Mouse (Mus musculus) MEL (cell line): ENCODE results near the gene Ripor3. TPM values are rescaled to one million over a fixed set of nuclear protein-coding genes. Genes with fewer than 3 reads are reported as not detected.
A peak's percentile ranks its signal among the peaks of the same experiment; 100 is the strongest.

ENCODE experiments used
- DNase-seq: peaks from one replicate; pipeline ENCODE4 v3.0.0; 2011; ENCODE audit warnings: low read depth, low spot score
- H3K27ac ChIP-seq: 2 replicates; pipeline ENCODE4 v1.5.1; 2012; ENCODE audit warnings: low read depth, mild to moderate bottlenecking, control low read depth, low read length, moderate library complexity; ENCODE audit not compliant: control insufficient read depth
- H3K27me3 ChIP-seq, 2 experiments: fragments of 150-350 bp in 1 of 2; sonication (generic) in 1 of 2; 2 replicates each; pipeline ENCODE4 v1.6.1; 2012; ENCODE audit warnings: low read length in 2 of 2, mild to moderate bottlenecking in 2 of 2, improper control_type of control experiment in 1 of 2, moderate library complexity in 1 of 2; ENCODE audit not compliant: insufficient read depth in 2 of 2, control insufficient read depth in 1 of 2
- H3K36me3 ChIP-seq, 2 experiments: 2 replicates each; pipeline ENCODE4 v1.6.1; 2012 to 2014; ENCODE audit warnings: low read length in 2 of 2, improper control_type of control experiment in 1 of 2, inconsistent platforms in 1 of 2, mild to moderate bottlenecking in 1 of 2; ENCODE audit not compliant: insufficient read depth in 2 of 2, control insufficient read depth in 1 of 2
- H3K4me1 ChIP-seq, 2 experiments: fragments of 150-350 bp in 1 of 2; sonication (generic) in 1 of 2; 2 replicates each; pipeline ENCODE4 v1.6.1; 2012; ENCODE audit warnings: low read length in 2 of 2, improper control_type of control experiment in 1 of 2, mild to moderate bottlenecking in 1 of 2; ENCODE audit not compliant: insufficient read depth in 2 of 2, control insufficient read depth in 1 of 2
- H3K4me3 ChIP-seq, 2 experiments: fragments of 150-350 bp in 1 of 2; sonication (generic) in 1 of 2; 2 replicates each; pipeline ENCODE4 v1.5.1; 2012; ENCODE audit warnings: low read depth in 2 of 2, low read length in 2 of 2, mild to moderate bottlenecking in 2 of 2, moderate library complexity in 2 of 2, control low read depth in 1 of 2, improper control_type of control experiment in 1 of 2; ENCODE audit not compliant: control insufficient read depth in 1 of 2, insufficient read depth in 1 of 2
- H3K79me2 ChIP-seq: 2 replicates; pipeline ENCODE4 v1.6.1; 2012; ENCODE audit warnings: mild to moderate bottlenecking, low read length, moderate library complexity; ENCODE audit not compliant: control insufficient read depth, poor library complexity, insufficient read depth
- H3K9ac ChIP-seq: 2 replicates; pipeline ENCODE4 v1.6.1; 2012; ENCODE audit warnings: low read depth, mild to moderate bottlenecking, control low read depth, low read length, moderate library complexity; ENCODE audit not compliant: control insufficient read depth, poor library complexity, severe bottlenecking
- H3K9me3 ChIP-seq: fragments of 150-350 bp; sonication (generic); replicated peaks from 2 replicates; pipeline ENCODE4 v1.6.1; 2012; ENCODE audit warnings: mild to moderate bottlenecking, low read length, improper control_type of control experiment, moderate library complexity; ENCODE audit not compliant: insufficient read depth
- CHD1 ChIP-seq: IDR thresholded peaks from 2 replicates; pipeline ENCODE4 v1.6.1; 2012; ENCODE audit warnings: low read depth, mild to moderate bottlenecking, inconsistent platforms, low read length, improper control_type of control experiment
- CTCF ChIP-seq, 3 experiments: IDR thresholded peaks in 2 of 3; conservative IDR thresholded peaks in 1 of 3; 2 replicates each; pipeline ENCODE4 v1.5.1; 2011 to 2012; ENCODE audit warnings: low read length in 3 of 3, low read depth in 2 of 3, mild to moderate bottlenecking in 2 of 3, improper control_type of control experiment in 1 of 3, inconsistent platforms in 1 of 3, mixed read lengths in 1 of 3, moderate library complexity in 1 of 3; ENCODE audit not compliant: control insufficient read depth in 1 of 3, insufficient read depth in 1 of 3, poor library complexity in 1 of 3, severe bottlenecking in 1 of 3
- E2F4 ChIP-seq: IDR thresholded peaks from 2 replicates; pipeline ENCODE4 v1.6.1; 2011; ENCODE audit warnings: low read depth, low read length, improper control_type of control experiment, borderline replicate concordance
- EP300 ChIP-seq, 2 experiments: IDR thresholded peaks; 2 replicates each; pipeline ENCODE4 v1.6.1; 2011; ENCODE audit warnings: improper control_type of control experiment in 2 of 2, low read length in 2 of 2, low read depth in 1 of 2, mild to moderate bottlenecking in 1 of 2
- ETS1 ChIP-seq: IDR thresholded peaks from 2 replicates; pipeline ENCODE4 v1.6.1; 2012; ENCODE audit warnings: low read depth, mild to moderate bottlenecking, inconsistent platforms, low read length, improper control_type of control experiment, moderate library complexity
- GABPA ChIP-seq: IDR thresholded peaks from 2 replicates; pipeline ENCODE4 v1.6.1; 2012; ENCODE audit warnings: low read depth, mild to moderate bottlenecking, inconsistent platforms, low read length, improper control_type of control experiment, moderate library complexity
- GATA1 ChIP-seq: IDR thresholded peaks from 2 replicates; pipeline ENCODE4 v1.6.1; 2011; ENCODE audit warnings: low read depth, low read length, improper control_type of control experiment
- KAT2A ChIP-seq: conservative IDR thresholded peaks from 2 replicates; pipeline ENCODE4 v1.6.1; 2012; ENCODE audit warnings: low read depth, low read length, improper control_type of control experiment, inconsistent platforms
- MAX ChIP-seq: IDR thresholded peaks from 2 replicates; pipeline ENCODE4 v1.6.1; 2011; ENCODE audit warnings: low read length, improper control_type of control experiment
- MYB ChIP-seq: IDR thresholded peaks from 2 replicates; pipeline ENCODE4 v1.6.1; 2011; ENCODE audit warnings: mild to moderate bottlenecking, low read depth, low read length, improper control_type of control experiment
- NRF1 ChIP-seq: IDR thresholded peaks from 2 replicates; pipeline ENCODE4 v1.6.1; 2014; ENCODE audit warnings: low read depth, mild to moderate bottlenecking, inconsistent platforms, low read length, improper control_type of control experiment, moderate library complexity; ENCODE audit not compliant: poor library complexity, insufficient read depth, severe bottlenecking
- RAD21 ChIP-seq: IDR thresholded peaks from 2 replicates; pipeline ENCODE4 v1.6.1; 2011; ENCODE audit warnings: mild to moderate bottlenecking, low read depth, low read length, improper control_type of control experiment
- SIN3A ChIP-seq: IDR thresholded peaks from 2 replicates; pipeline ENCODE4 v1.6.1; 2012; ENCODE audit warnings: low read length, improper control_type of control experiment, inconsistent platforms
- SMC3 ChIP-seq: IDR thresholded peaks from 2 replicates; pipeline ENCODE4 v1.6.1; 2011; ENCODE audit warnings: low read depth, low read length, improper control_type of control experiment
- TCF12 ChIP-seq: IDR thresholded peaks from 2 replicates; pipeline ENCODE4 v1.6.1; 2014; ENCODE audit warnings: low read depth, mild to moderate bottlenecking, inconsistent platforms, low read length, improper control_type of control experiment, moderate library complexity
- UBTF ChIP-seq: IDR thresholded peaks from 2 replicates; pipeline ENCODE4 v1.6.1; 2012; ENCODE audit warnings: low read depth, mild to moderate bottlenecking, inconsistent platforms, low read length, improper control_type of control experiment, moderate library complexity, borderline replicate concordance; ENCODE audit not compliant: insufficient read depth
- USF1 ChIP-seq: IDR thresholded peaks from 2 replicates; pipeline ENCODE4 v1.6.1; 2014; ENCODE audit warnings: low read depth, mild to moderate bottlenecking, inconsistent platforms, low read length, improper control_type of control experiment, moderate library complexity
- USF2 ChIP-seq, 2 experiments: IDR thresholded peaks; 2 replicates each; pipeline ENCODE4 v1.6.1; 2011 to 2012; ENCODE audit warnings: improper control_type of control experiment in 2 of 2, low read length in 2 of 2, borderline replicate concordance in 1 of 2, inconsistent platforms in 1 of 2, low read depth in 1 of 2, mild to moderate bottlenecking in 1 of 2; ENCODE audit not compliant: insufficient read depth in 1 of 2
- ZMIZ1 ChIP-seq: IDR thresholded peaks from 2 replicates; pipeline ENCODE4 v1.6.1; 2012; ENCODE audit warnings: low read depth, mild to moderate bottlenecking, inconsistent platforms, low read length, improper control_type of control experiment, moderate library complexity
- polyA plus RNA-seq, 2 experiments: library from polyadenylated mRNA; stranded (reverse) in 1 of 2; unstranded in 1 of 2; fragments of >175 nt in 1 of 2; fragments of >200 nt in 1 of 2; gene quantifications; 2 replicates each; pipeline versions ENCODE4 v1.2.1 to v1.2.4; 2012; ENCODE audit warnings: low replicate concordance in 2 of 2, low read depth in 1 of 2; ENCODE audit not compliant: insufficient read length in 2 of 2, insufficient read depth in 1 of 2, missing spikeins in 1 of 2
- total RNA-seq: library from RNA; depleted of rRNA; stranded (reverse); fragments of 300-350 nt; gene quantifications from 2 replicates; pipeline ENCODE4 v1.2.3, GENCODE M21; 2012

The Ripor3 gene
- total and polyA plus RNA-seq, 3 experiments, result not detected

DNA sequence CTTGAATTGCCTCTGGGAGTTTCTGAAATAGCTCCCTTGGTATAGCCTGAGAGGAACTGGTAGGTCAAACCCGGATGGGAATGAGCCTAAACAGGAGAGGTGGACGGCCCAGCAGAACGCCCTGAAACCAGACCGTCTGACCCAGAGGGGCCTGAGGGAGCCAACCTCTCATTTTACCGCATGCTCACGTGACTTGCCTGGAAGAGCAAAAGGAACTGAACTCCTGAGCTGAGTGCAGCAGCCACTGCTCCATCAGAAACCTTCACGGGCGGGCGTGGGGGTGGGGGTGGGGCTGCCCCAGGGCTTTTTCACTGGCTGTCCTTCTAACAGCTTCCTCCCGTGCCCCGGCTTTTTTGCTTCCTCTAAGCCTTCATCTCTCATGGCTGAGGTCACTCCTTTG, 475 bp upstream of the Ripor3 start:
- TF ChIP-seq UBTF, result no peak
- no peak for TF ChIP-seq RAD21
- no peak for TF ChIP-seq GABPA
- TF ChIP-seq USF1, result peak; percentile 78

DNA sequence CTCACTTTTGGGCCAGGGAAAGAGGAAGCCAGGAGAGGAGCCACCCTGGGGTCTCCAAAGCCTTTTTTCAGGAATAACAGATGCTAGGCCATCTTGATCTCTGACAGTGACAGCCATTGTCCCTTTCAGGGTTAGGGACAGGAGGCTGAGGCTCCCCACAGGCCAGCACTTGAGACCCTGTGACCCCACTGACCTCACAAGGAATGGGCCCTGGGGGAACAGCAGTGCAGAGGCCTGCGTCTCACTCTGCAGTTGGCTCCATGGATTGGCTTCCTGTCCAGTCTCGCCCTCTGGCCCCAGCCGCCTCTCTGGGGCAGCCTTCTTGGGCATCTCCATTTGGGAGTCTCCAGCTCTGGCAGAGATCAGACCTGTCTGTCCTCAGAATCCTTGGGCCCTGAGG, 2.3 kb downstream of the Ripor3 start:
- Histone ChIP-seq H3K9me3 (no peaks in the 10 kb centered on the region), H3K79me2 (no peaks in the 10 kb centered on the region), H3K36me3 (no peaks in the 10 kb centered on the region), H3K9ac (no peak overlapping the region), H3K4me3 (no peak overlapping the region), H3K4me1 (no peaks in the 10 kb centered on the region), H3K27me3 (no peaks in the 10 kb centered on the region), H3K27ac (no peak overlapping the region)
- no peak for DNase-seq
- no peak for TF ChIP-seq MYB
- no peak for TF ChIP-seq CHD1
- TF ChIP-seq TCF12, result no peak
- no peak for TF ChIP-seq SMC3
- TF ChIP-seq NRF1, result no peak
- no peak for TF ChIP-seq E2F4
- TF ChIP-seq ETS1, result no peak
- TF ChIP-seq EP300 (IDR thresholded peaks at IDR 0.05; ENCODE audit: low read depth in 1 of 2, low read length in 2 of 2), result no peak
- no peak for TF ChIP-seq MAX
- TF ChIP-seq GATA1, result no peak
- no peak for TF ChIP-seq KAT2A
- no peak for TF ChIP-seq ZMIZ1
- no peak for TF ChIP-seq USF2 (IDR thresholded peaks at IDR 0.05; ENCODE audit: borderline replicate concordance in 1 of 2, insufficient read depth in 1 of 2, low read depth in 1 of 2, low read length in 2 of 2)
- no peak for TF ChIP-seq CTCF (IDR thresholded peaks at IDR 0.05 in 2 of 3, conservative IDR thresholded peaks at IDR 0.05 in 1 of 3; ENCODE audit: control insufficient read depth in 1 of 3, insufficient read depth in 1 of 3, low read depth in 2 of 3, low read length in 3 of 3, poor library complexity in 1 of 3, severe bottlenecking in 1 of 3)
- no peak for TF ChIP-seq SIN3A

More for the DNA sequence above, 475 bp upstream of the Ripor3 start:
- Histone ChIP-seq H3K9me3 (no peaks in the 10 kb centered on the region), H3K9ac (no peak overlapping the region), H3K27ac (no peak overlapping the region), H3K4me3 (no peak overlapping the region), H3K27me3 (no peaks in the 10 kb centered on the region), H3K4me1 (0 out of 4 replicates have a peak, but pooled peaks cover 0 to 2% of the 10 kb centered on the region in 2 experiments), H3K79me2 (no peaks in the 10 kb centered on the region; the same call in 1 of the 2 replicates), H3K36me3 (no peaks in the 10 kb centered on the region)
- no peak for DNase-seq
